Mouse (Mus musculus) testis, adult 2 months (tissue): ENCODE results near the gene Agrp.

Experiments used
- CTCF ChIP-seq: fragments of 200-500 bp; IDR thresholded peaks from 2 replicates; pipeline ENCODE4 v1.5.1; 2012; ENCODE audit warnings: low read depth, mild to moderate bottlenecking, inconsistent platforms, low read length, moderate library complexity; ENCODE audit not compliant: control insufficient read depth, insufficient read depth, insufficient replicate concordance
- POLR2A ChIP-seq: fragments of 200-500 bp; IDR thresholded peaks from 2 replicates; pipeline ENCODE4 v1.6.1; 2012; ENCODE audit warnings: low read depth, mild to moderate bottlenecking, inconsistent platforms, low read length, moderate library complexity; ENCODE audit not compliant: control insufficient read depth

DNA sequence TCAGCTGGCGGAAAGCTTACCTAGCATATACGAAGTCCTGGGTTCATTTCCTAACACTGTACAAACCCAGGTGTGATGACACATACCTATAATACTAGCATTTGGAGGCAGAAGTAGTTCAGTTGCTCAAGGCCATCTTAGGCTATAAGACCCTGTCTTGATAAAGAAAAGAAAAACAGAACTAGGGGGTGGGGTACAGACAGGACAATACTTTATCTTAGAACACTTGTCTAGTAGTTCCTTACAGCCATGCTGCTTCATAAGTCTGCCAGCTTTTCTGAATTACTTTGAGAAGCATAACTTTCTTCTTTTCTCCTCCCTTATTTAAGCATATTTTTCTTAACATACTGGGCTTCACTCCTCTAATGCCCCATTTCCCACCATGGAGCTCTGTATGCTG is 94.4 kb downstream of the Agrp start:
- TF ChIP-seq CTCF, result no peak
- no peak for TF ChIP-seq POLR2A
